ENCODE assay signal across 17 mouse cellular contexts in genomic region chr9:63786026-63786670, GRCm38 (mm10). TPM values are rescaled to one million over a fixed set of nuclear protein-coding genes. Genes with fewer than 3 reads are reported as not detected.
DNase-seq lines count a peak whose midpoint lies in the region; ATAC-seq and TF ChIP-seq lines count a peak whose summit lies in the region.
"Had no signal": no experiment of that assay in that cellular context is flagged by ENCODE, and none has a peak within 500 bp of the region (broad histone marks: within the 10 kb centered on the region; RNA-seq: fewer than 3 reads in every experiment).

No protein-coding gene starts in this region.

- no peak overlapping the region for H3K9ac ChIP-seq in liver, embryonic 11.5 days (ENCODE audit: low read depth, low read length)
- H3K9ac ChIP-seq in liver, embryonic 15.5 days = no peak overlapping the region
- H3K9ac ChIP-seq: embryonic facial prominence, embryonic 13.5 days; forebrain, embryonic 12.5 days had no signal

- TF ChIP-seq CTCF in cerebellum, adult 2 months (IDR thresholded peaks at IDR 0.05; ENCODE audit: borderline replicate concordance, insufficient read depth, low read depth, low read length) = no peak

- H3K4me2 ChIP-seq in liver, embryonic 11.5 days = no peak overlapping the region
- peak overlapping the region; percentile 41; the same call in 1 of the 2 replicates for H3K4me2 ChIP-seq in liver, embryonic 15.5 days
- H3K4me2 ChIP-seq: embryonic facial prominence, embryonic 13.5 days; forebrain, embryonic 12.5 days; midbrain, embryonic 11.5 days had no signal

- peaks cover 53% of the 10 kb centered on the region for H3K4me1 ChIP-seq in liver, embryonic 11.5 days (replicated peaks; ENCODE audit: control insufficient read depth, insufficient read depth, low read length)
- peaks cover 68% of the 10 kb centered on the region for H3K4me1 ChIP-seq in embryonic facial prominence, embryonic 10.5 days
- peaks cover 75% of the 10 kb centered on the region for H3K4me1 ChIP-seq in liver, embryonic 15.5 days (replicated peaks)
- no peaks in the 10 kb centered on the region for H3K4me1 ChIP-seq in cerebellum, adult 2 months (ENCODE audit: control insufficient read depth, insufficient read depth, low read length)

- no peak overlapping the region for H3K4me3 ChIP-seq in liver, embryonic 11.5 days (ENCODE audit: low read depth, low read length)
- H3K4me3 ChIP-seq in embryonic facial prominence, embryonic 10.5 days = no peak overlapping the region
- no peak overlapping the region for H3K4me3 ChIP-seq in liver, embryonic 15.5 days (replicated peaks)
- H3K4me3 ChIP-seq in cerebellum, adult 2 months (replicated peaks; ENCODE audit: insufficient read depth, low read depth, low read length) = no peak overlapping the region
- H3K4me3 ChIP-seq: embryonic facial prominence, embryonic 13.5 days; forebrain, embryonic 12.5 days; myocyte had no signal

- H3K9me3 ChIP-seq in liver, embryonic 11.5 days (ENCODE audit: control insufficient read depth, low read length) = no peaks in the 10 kb centered on the region
- no peaks in the 10 kb centered on the region for H3K9me3 ChIP-seq in embryonic facial prominence, embryonic 10.5 days
- H3K9me3 ChIP-seq in liver, embryonic 15.5 days (replicated peaks) = no peaks in the 10 kb centered on the region
- H3K9me3 ChIP-seq: embryonic facial prominence, embryonic 13.5 days; forebrain, embryonic 12.5 days had no signal

- ATAC-seq in liver, embryonic 11.5 days (replicated peaks; ENCODE audit: low FRiP score) = no peak
- ATAC-seq in liver, embryonic 15.5 days (ENCODE audit: insufficient read depth) = no peak

- H3K36me3 ChIP-seq in liver, embryonic 11.5 days (ENCODE audit: control insufficient read depth, insufficient read depth, low read length) = no peaks in the 10 kb centered on the region
- H3K36me3 ChIP-seq in embryonic facial prominence, embryonic 10.5 days (replicated peaks) = no peaks in the 10 kb centered on the region
- H3K36me3 ChIP-seq in liver, embryonic 15.5 days (replicated peaks) = no peaks in the 10 kb centered on the region
- H3K36me3 ChIP-seq: embryonic facial prominence, embryonic 13.5 days; forebrain, embryonic 12.5 days had no signal

- no peak overlapping the region for H3K27ac ChIP-seq in liver, embryonic 11.5 days (ENCODE audit: low read depth, low read length)
- peak overlapping the region; percentile 77 for H3K27ac ChIP-seq in embryonic facial prominence, embryonic 10.5 days (replicated peaks)
- H3K27ac ChIP-seq in liver, embryonic 15.5 days (replicated peaks) = peak overlapping the region; percentile 65; the same call in 1 of the 2 replicates
- no peak overlapping the region for H3K27ac ChIP-seq in cerebellum, adult 2 months (ENCODE audit: insufficient read depth, low read length)
- H3K27ac ChIP-seq: embryonic facial prominence, embryonic 13.5 days; forebrain, embryonic 12.5 days had no signal

- DNase-seq in liver (peak; percentile 41), ES-CJ7 (ENCODE audit: low read depth, low spot score) (peak; percentile 20), adipocyte (ENCODE audit: low spot score) (no peak)
- DNase-seq in liver, embryonic 11.5 days (ENCODE audit: low spot score) = no peak
- DNase-seq in embryonic facial prominence, embryonic 10.5 days (ENCODE audit: low spot score) = peak; percentile 39
- DNase-seq in ovary, postnatal 14 days (ENCODE audit: low spot score) = no peak
- no peak for DNase-seq in cerebellum, adult 2 months
- DNase-seq: adrenal gland, postnatal 10 days; cerebellum, adult 9-11 months; kidney, adult 18-20 months; lung, adult 18-20 months; thymus, postnatal 36 days had no signal

- WGBS in liver, embryonic 11.5 days = 33% methylated on average over 5 of the region's 5 CpGs
- 13% methylated on average over 5 of the region's 5 CpGs for WGBS in embryonic facial prominence, embryonic 10.5 days
- 38% methylated on average over 5 of the region's 5 CpGs for WGBS in liver, embryonic 15.5 days (ENCODE audit: insufficient replicate concordance)
- WGBS in cerebellum, adult 2 months = 40% methylated on average over 5 of the region's 5 CpGs

- TF ChIP-seq POLR2A in cerebellum, adult 2 months (IDR thresholded peaks at IDR 0.05; ENCODE audit: borderline replicate concordance, insufficient read depth, low read length) = no peak

- no peaks in the 10 kb centered on the region for H3K27me3 ChIP-seq in liver, embryonic 11.5 days (replicated peaks; ENCODE audit: control insufficient read depth, insufficient read depth, low read length)
- H3K27me3 ChIP-seq in embryonic facial prominence, embryonic 10.5 days (replicated peaks; ENCODE audit: low read depth, poor library complexity, severe bottlenecking) = no peaks in the 10 kb centered on the region; the same call in 1 of the 2 replicates
- peaks cover 2% of the 10 kb centered on the region; the same call in 1 of the 2 replicates for H3K27me3 ChIP-seq in liver, embryonic 15.5 days
- H3K27me3 ChIP-seq in cerebellum, adult 2 months (ENCODE audit: control insufficient read depth, insufficient read depth, low read length) = no peaks in the 10 kb centered on the region
- H3K27me3 ChIP-seq: embryonic facial prominence, embryonic 13.5 days; forebrain, embryonic 12.5 days had no signal

RNA-seq across cellular contexts. Expression of gene Smad3, which starts 28.4 kb away (rescaled TPM):
- polyA plus RNA-seq in liver, embryonic 11.5 days (2014; fragmentation: Nextera tagmentation; extraction: Ambion mirVana) = 7.2 and 7.3 TPM in 2 replicates
- 23.4 and 25.5 TPM in 2 replicates for polyA plus RNA-seq in embryonic facial prominence, embryonic 10.5 days (2016; fragmentation: Nextera tagmentation; extraction: Ambion mirVana)
- 3.0 TPM in 2 replicates for polyA plus RNA-seq in liver, embryonic 15.5 days (2015; fragmentation: Nextera tagmentation; extraction: Ambion mirVana)
- polyA plus RNA-seq in cerebellum, adult 2 months (2012; rRNA removed) = 19.9 and 28.2 TPM in 2 replicates

Comparison
In these comparisons a context has a peak if more than half of its experiments do, and no peak if none do; other contexts are left out.
1. DNase-seq: peak in liver (single experiment), ES-CJ7 (single experiment) and embryonic facial prominence, embryonic 10.5 days (single experiment); none in liver, embryonic 11.5 days (single experiment), adipocyte (single experiment), ovary, postnatal 14 days (single experiment) and cerebellum, adult 2 months (0 of 2).
2. H3K27ac ChIP-seq: peak in embryonic facial prominence, embryonic 10.5 days (single experiment) and liver, embryonic 15.5 days (single experiment); none in liver, embryonic 11.5 days (single experiment) and cerebellum, adult 2 months (single experiment).